Mouse (Mus musculus) bone marrow macrophage, adult 2 months (primary cell): ENCODE results near the gene Pak2.

Experiments
- CTCF ChIP-seq: IDR thresholded peaks from 2 replicates; pipeline ENCODE4 v1.5.1; 2012; ENCODE audit warnings: low read depth, mild to moderate bottlenecking, low read length, moderate library complexity
- POLR2A ChIP-seq: IDR thresholded peaks from 2 replicates; pipeline ENCODE4 v1.6.1; 2012; ENCODE audit warnings: mild to moderate bottlenecking, low read depth, low read length, borderline replicate concordance

- TF ChIP-seq CTCF = no peak
- no peak for TF ChIP-seq POLR2A
These were observed 45.5 kb upstream of the Pak2 start for GRCm38 (mm10) chr16:32124444-32125335.
